Mouse (Mus musculus): ENCODE measurements at regions not wholly inside any gene's neighbourhood (a gene's known extent, or its start where the extent isn't known, plus 50 kb on each side); places are given as distances from the start of the nearest gene placed in this dataset.
A peak's percentile ranks its signal among the peaks of the same experiment; 100 is the strongest.

DNA sequence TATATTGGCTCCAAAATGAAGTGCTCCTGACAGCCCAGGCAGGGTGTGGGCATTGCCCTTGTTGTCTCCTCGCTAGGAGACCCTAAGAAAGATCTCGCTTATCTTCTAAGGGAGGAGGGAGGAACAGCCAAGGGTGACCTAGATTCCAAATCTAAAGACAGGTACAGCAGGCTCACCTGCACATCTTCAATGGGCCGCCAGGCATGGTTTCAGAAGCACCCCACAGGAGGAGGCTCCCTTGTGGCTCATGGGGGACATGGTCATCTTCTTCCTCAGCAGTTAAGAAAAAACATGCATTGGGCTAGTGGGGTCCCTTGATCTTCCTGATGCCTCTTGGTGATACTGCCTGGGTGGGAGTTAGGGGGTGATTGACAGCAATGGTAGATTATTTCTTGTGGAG is 71.0 kb upstream of the Mef2a start:
- Histone ChIP-seq H3K36me3 (no peaks in the 10 kb centered on the region), H3K9ac (peak overlapping the region; percentile 61), H3K4me1 (replicated peaks) (peaks cover 52% of the 10 kb centered on the region), H3K4me3 (no peak overlapping the region), H3K27ac (peak overlapping the region; percentile 89), H3K4me2 (peak overlapping the region; percentile 31; the same call in 1 of the 2 replicates), H3K27me3 (no peaks in the 10 kb centered on the region), H3K9me3 (no peaks in the 10 kb centered on the region)
- peak; percentile 19; the same call in 1 of the 2 replicates for ATAC-seq (ENCODE audit: low FRiP score)
- WGBS, result 66% methylated on average over 3 of the region's 3 CpGs

GRCm38 (mm10) chr7:67443001-67443555 is 70.4 kb upstream of the Mef2a start:
- peak; percentile 58 for ATAC-seq (ENCODE audit: low FRiP score)
- H3K4me1 ChIP-seq (replicated peaks), result peaks cover 52% of the 10 kb centered on the region
- no peak overlapping the region for H3K4me3 ChIP-seq
- H3K27me3 ChIP-seq, result no peaks in the 10 kb centered on the region
- 29% methylated on average over 12 of the region's 12 CpGs for WGBS
- H3K4me2 ChIP-seq, result peak overlapping the region; percentile 31
- peak overlapping the region; percentile 61 for H3K9ac ChIP-seq
- no peaks in the 10 kb centered on the region for H3K36me3 ChIP-seq
- H3K9me3 ChIP-seq, result no peaks in the 10 kb centered on the region
- peak overlapping the region; percentile 89 for H3K27ac ChIP-seq

DNA sequence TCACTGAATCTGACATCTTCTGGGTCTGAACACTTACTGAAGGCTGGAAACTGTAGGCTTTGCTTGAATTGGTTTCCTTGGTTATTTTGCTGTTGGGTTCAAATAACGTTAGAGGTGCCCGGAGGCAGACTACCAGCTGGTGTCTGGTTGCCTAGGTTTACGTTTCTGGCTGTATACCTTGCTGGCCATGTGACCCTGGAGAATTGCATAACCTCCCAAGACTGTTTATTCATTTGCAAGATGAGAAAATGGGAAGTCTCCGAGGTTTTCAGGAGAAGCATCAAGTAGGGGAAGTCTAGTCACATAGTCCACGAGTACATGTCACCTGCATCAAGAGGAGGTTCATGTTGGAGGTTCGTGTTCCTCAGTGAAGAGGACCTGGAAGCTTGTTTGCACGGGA is 69.6 kb upstream of the Mef2a start:
- Histone ChIP-seq H3K4me3 (no peak overlapping the region), H3K27me3 (no peaks in the 10 kb centered on the region), H3K9me3 (no peaks in the 10 kb centered on the region), H3K4me2 (no peak overlapping the region), H3K4me1 (replicated peaks) (peaks cover 52% of the 10 kb centered on the region), H3K27ac (no peak overlapping the region), H3K36me3 (no peaks in the 10 kb centered on the region), H3K9ac (no peak overlapping the region)
- 78% methylated on average over 7 of the region's 7 CpGs for WGBS
- ATAC-seq (ENCODE audit: low FRiP score), result no peak

GRCm38 (mm10) chr7:67440806-67441205 is 68.1 kb upstream of the Mef2a start:
- Histone ChIP-seq H3K9me3 (no peaks in the 10 kb centered on the region), H3K4me2 (no peak overlapping the region), H3K4me1 (replicated peaks) (peaks cover 49% of the 10 kb centered on the region), H3K27me3 (no peaks in the 10 kb centered on the region), H3K27ac (no peak overlapping the region), H3K9ac (no peak overlapping the region), H3K36me3 (no peaks in the 10 kb centered on the region), H3K4me3 (no peak overlapping the region)
- ATAC-seq (ENCODE audit: low FRiP score), result no peak
- WGBS, result 83% methylated on average over 8 of the region's 8 CpGs

DNA sequence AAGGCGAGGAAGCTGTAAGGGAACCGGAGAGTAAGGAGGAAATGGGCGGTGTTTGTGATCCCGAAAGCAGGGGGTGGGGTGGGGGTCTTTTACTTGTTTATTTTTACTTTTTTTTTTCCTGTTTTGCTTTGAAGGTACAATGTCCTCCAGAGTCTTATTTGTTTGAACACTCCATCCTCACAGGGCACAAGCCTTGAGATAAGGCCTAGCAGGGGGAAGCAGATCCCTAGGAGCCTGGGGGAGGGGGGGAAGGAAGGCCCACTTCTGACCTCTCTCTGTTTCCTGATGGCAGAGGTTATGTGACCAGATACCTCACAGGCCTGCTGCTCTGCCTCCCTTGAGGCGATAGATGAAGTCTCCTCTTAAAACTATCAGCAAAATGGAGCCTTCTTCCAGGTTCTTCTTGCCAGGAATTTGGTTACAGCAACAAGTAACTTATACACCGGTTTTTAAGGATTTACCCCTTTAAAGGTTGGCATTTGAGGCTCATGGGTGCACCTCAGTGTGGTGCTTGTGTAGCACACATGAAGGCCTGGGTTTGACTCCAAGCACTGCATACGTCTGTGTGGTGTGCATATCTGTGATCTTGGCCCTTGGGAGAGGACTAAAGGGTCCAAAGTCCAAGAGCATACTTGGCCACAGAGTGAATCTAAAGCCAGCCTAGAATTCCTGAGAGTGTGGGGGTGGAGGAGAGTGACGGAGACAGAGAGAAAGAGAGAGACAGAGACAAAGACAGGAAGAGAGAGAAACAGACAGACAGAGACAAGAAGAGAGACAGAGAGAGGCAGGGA is 64.8 kb upstream of the Mef2a start:
- 80% methylated on average over 8 of the region's 8 CpGs for WGBS
- no peak for ATAC-seq (ENCODE audit: low FRiP score)

DNA sequence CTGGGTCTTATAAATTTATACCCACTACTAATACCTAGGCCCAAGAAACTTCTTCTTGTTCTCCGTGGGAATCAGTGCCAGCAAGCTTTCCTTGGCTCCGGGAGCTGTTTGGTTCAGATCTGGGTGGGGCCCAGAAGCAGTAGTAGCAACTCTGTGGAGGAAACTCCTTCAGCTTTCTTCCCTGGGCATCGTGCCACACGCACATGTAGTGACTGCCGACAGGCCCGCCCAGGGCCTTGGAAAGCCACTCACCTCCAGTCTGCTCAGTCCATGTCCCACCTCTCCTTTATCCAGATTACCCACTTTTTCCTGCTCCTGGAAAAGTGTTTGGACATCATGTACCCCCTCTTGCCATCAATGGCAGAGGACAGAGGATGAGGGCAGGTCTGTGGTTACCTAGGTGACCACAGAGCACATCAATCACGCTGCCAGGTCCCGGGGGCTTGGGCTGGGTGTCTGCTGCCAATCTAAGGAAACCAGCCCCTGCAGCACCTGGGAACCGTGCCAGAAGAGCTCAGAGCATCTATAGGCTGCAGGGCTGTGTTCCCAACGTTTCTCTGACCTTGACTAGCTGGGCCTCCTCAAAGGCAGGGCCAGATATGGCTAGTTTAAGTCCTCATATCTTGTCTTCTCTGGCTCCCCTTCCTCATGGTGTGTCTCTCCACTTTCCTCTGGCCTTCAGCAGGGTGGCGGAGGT is 63.1 kb upstream of the Mef2a start:
- Histone ChIP-seq H3K4me1 (replicated peaks) (peaks cover 17% of the 10 kb centered on the region), H3K27ac (peak overlapping the region; percentile 62; the same call in 1 of the 2 replicates), H3K27me3 (no peaks in the 10 kb centered on the region), H3K9me3 (no peaks in the 10 kb centered on the region), H3K9ac (no peak overlapping the region), H3K4me2 (no peak overlapping the region), H3K36me3 (no peaks in the 10 kb centered on the region), H3K4me3 (no peak overlapping the region)
- WGBS, result 58% methylated on average over 11 of the region's 11 CpGs
- ATAC-seq (ENCODE audit: low FRiP score), result peak; percentile 68

More for the DNA sequence above, 64.8 kb upstream of the Mef2a start:
- Histone ChIP-seq H3K27me3 (no peaks in the 10 kb centered on the region), H3K27ac (no peak overlapping the region), H3K9ac (no peak overlapping the region), H3K4me2 (no peak overlapping the region), H3K4me3 (no peak overlapping the region), H3K4me1 (replicated peaks) (peaks cover 21% of the 10 kb centered on the region), H3K9me3 (no peaks in the 10 kb centered on the region), H3K36me3 (no peaks in the 10 kb centered on the region)

DNA sequence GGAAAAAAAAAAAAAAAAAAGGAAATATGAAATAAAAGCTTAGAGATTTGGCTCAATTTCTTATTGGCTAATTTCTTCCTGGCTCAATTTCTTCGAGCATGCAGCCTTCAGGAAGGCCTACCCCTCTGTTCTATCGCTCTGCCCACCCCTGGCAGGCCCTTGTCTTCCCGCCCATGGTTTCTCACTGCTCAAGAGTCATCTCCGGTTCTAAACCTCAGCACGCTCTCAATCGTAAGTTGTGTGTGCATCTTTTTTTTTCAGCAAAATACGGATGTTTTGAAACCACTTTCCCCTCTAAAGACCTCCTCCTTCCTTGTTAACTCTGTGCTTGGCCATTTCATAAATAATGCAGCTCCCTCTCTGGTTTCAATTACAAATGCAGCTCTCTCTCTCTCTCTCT is 58.3 kb upstream of the Mef2a start:
- H3K4me3 ChIP-seq, result no peak overlapping the region
- 83% methylated on average over 7 of the region's 7 CpGs for whole genome bisulfite sequencing
- no peak overlapping the region for H3K27ac ChIP-seq
- no peaks in the 10 kb centered on the region for H3K9me3 ChIP-seq
- H3K4me1 ChIP-seq (replicated peaks), result peaks cover 8% of the 10 kb centered on the region
- no peak overlapping the region for H3K9ac ChIP-seq
- H3K4me2 ChIP-seq, result no peak overlapping the region
- no peak for ATAC-seq (ENCODE audit: low FRiP score)
- H3K27me3 ChIP-seq, result no peaks in the 10 kb centered on the region
- no peaks in the 10 kb centered on the region for H3K36me3 ChIP-seq

GRCm38 (mm10) chr7:67430041-67430440 is 57.4 kb upstream of the Mef2a start:
- H3K9me3 ChIP-seq, result no peaks in the 10 kb centered on the region
- 84% methylated on average over 4 of the region's 4 CpGs for WGBS
- H3K27ac ChIP-seq, result no peak overlapping the region
- H3K4me2 ChIP-seq, result no peak overlapping the region
- no peak for ATAC-seq (ENCODE audit: low FRiP score)
- no peaks in the 10 kb centered on the region for H3K4me1 ChIP-seq (replicated peaks)
- no peaks in the 10 kb centered on the region for H3K27me3 ChIP-seq
- H3K36me3 ChIP-seq, result no peaks in the 10 kb centered on the region
- H3K4me3 ChIP-seq, result no peak overlapping the region
- H3K9ac ChIP-seq, result no peak overlapping the region

DNA sequence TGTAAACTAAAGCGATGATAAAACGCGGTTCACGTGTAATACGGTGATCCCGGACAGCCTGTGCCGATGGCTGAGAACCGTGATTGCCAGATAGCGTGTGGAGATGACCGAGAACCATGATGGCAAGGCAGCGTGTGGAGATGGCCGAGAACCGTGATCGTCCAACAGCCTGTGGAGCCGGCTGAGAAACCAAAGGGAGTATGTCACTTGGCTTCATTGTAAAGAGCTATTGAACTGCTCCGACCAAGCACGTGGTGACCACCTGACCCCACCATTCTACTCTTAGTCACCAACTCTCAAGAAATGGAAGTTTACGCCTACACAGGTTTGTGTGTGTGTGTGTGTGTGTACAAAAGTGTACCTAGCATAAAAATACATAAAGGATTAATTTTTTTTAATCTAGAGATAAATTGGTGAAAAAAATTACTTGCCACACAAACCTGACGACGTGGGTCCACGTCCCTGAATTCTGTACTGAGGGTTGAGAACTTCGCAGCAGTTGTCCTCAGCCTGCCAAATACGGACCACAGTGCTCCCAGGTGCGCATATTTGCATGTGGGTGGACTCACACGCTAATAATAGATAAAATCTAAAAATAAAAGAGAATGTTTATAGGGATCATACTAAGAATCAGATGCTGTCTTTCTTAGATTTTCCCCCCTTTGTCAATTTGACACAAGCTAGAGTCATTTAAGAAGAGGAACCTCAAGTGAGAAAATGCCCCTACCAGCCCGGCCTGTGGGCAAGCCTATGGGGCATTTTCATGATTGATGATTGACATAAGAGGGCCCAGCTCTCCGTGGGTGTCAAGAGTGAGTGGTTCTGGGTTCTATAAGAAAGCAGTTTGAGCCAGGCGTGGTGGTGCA is 56.6 kb upstream of the Mef2a start:
- no peaks in the 10 kb centered on the region for H3K27me3 ChIP-seq
- 93% methylated on average over 28 of the region's 28 CpGs for WGBS
- no peaks in the 10 kb centered on the region for H3K36me3 ChIP-seq
- ATAC-seq (ENCODE audit: low FRiP score), result no peak
- H3K9ac ChIP-seq, result no peak overlapping the region
- no peaks in the 10 kb centered on the region for H3K4me1 ChIP-seq (replicated peaks)
- H3K4me3 ChIP-seq, result no peak overlapping the region
- H3K9me3 ChIP-seq, result no peaks in the 10 kb centered on the region
- H3K27ac ChIP-seq, result no peak overlapping the region
- H3K4me2 ChIP-seq, result no peak overlapping the region

GRCm38 (mm10) chr7:67428388-67428787 is 55.7 kb upstream of the Mef2a start:
- Histone ChIP-seq H3K27me3 (no peaks in the 10 kb centered on the region), H3K27ac (no peak overlapping the region), H3K36me3 (no peaks in the 10 kb centered on the region), H3K9ac (no peak overlapping the region), H3K4me3 (no peak overlapping the region), H3K9me3 (no peaks in the 10 kb centered on the region), H3K4me1 (replicated peaks) (no peaks in the 10 kb centered on the region), H3K4me2 (no peak overlapping the region)
- 93% methylated on average over 3 of the region's 3 CpGs for WGBS
- ATAC-seq (ENCODE audit: low FRiP score), result no peak

DNA sequence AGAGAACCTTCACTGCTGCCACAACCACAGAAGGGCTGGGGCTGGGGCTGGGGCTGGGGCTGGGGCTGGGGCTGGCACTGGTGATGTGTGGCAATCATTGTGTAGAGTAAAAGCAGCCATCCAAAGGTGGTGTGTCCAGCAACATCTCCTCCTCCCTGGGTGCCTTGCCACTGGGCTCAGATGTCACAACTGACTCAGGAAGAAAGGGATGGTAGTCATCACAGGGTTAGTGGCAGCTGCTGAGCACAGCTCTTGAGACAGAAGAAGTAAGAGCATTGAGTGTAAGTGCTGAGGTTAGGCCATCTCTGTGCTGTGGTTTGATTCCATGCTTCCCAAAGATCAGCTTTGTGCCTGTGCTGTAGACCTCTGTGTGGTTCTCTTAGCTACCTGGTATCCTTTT is 53.4 kb upstream of the Mef2a start:
- Histone ChIP-seq H3K27ac (no peak overlapping the region), H3K27me3 (no peaks in the 10 kb centered on the region)

GRCm38 (mm10) chr7:67425581-67425980 is 52.9 kb upstream of the Mef2a start:
- H3K27me3 ChIP-seq, result no peaks in the 10 kb centered on the region
- no peak overlapping the region for H3K4me2 ChIP-seq
- no peak overlapping the region for H3K4me3 ChIP-seq
- H3K27ac ChIP-seq, result no peak overlapping the region
- no peak overlapping the region for H3K9ac ChIP-seq
- 65% methylated on average over 1 of the region's 1 CpGs for WGBS
- no peaks in the 10 kb centered on the region for H3K36me3 ChIP-seq
- peaks cover 15% of the 10 kb centered on the region for H3K4me1 ChIP-seq (replicated peaks)
- H3K9me3 ChIP-seq, result no peaks in the 10 kb centered on the region
- ATAC-seq (ENCODE audit: low FRiP score), result no peak

More for the DNA sequence above, 53.4 kb upstream of the Mef2a start:
- Histone ChIP-seq H3K4me1 (replicated peaks) (peaks cover 12% of the 10 kb centered on the region), H3K9ac (no peak overlapping the region), H3K36me3 (no peaks in the 10 kb centered on the region), H3K4me3 (no peak overlapping the region), H3K9me3 (no peaks in the 10 kb centered on the region), H3K4me2 (no peak overlapping the region)
- no peak for ATAC-seq (ENCODE audit: low FRiP score)

Data from hindbrain, embryonic 13.5 days (tissue).